Mouse (Mus musculus): Measurements from ENCODE around the gene Anapc16. TPM values are rescaled to one million over a fixed set of nuclear protein-coding genes. Genes with fewer than 3 reads are reported as not detected.
A peak's percentile ranks its signal among the peaks of the same experiment; 100 is the strongest.

The Anapc16 gene
- 84.8 and 100 TPM in 2 replicates for polyA plus RNA-seq (2012; rRNA removed)

DNA sequence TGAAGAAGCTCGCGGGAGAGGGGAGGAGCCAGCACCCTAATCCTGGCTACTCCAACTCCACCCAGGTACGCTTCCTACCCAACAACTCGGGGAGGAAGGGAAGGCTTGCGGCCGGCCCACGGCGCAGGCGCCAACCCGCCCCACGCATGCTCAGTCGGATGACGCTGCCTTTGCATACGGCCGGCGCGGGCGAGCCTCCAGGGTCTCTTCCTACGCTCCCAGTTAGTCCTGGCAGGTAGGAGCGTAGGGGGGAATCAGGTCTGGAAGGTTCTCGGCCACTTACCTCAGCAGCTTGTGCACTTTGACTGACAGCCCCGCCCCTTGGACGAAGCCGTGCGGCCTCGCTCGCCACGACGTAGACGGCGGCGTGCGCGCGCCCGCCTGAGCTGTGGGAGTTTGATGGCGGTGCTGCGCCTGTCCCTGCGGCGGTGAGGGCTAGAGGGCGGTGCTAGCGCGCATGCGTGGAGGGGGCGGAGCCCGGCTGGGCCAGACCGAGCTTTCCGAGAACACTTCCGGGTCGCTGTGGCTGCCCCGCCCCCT is at the start of gene Anapc16, which contains the start of gene Ascc1:
Anapc16 (minus strand) TSS at position 463 of the 540 bp plus-strand sequence.
Ascc1 (plus strand) TSS at position 133 of the 540 bp plus-strand sequence.
- peak within 1 kb of the TSS; percentile 91 for H3K4me3 ChIP-seq (ENCODE audit: insufficient read depth, low read depth, low read length)
- no peaks in the 10 kb centered on the region for H3K27me3 ChIP-seq (replicated peaks; ENCODE audit: control insufficient read depth, insufficient read depth, low read length)
- WGBS: under 1% methylated on average over 51 of the region's 51 CpGs
- TF ChIP-seq POLR2A (IDR thresholded peaks at IDR 0.05; ENCODE audit: low read depth, low read length) (peak; percentile 27), CTCF (conservative IDR thresholded peaks at IDR 0.05; ENCODE audit: insufficient read depth, insufficient read length, low read depth, low read length) (no peak)
- peak; percentile 97 for DNase-seq
- H3K27ac ChIP-seq (ENCODE audit: insufficient read depth, low read depth, low read length): peak within 1 kb of the TSS; percentile 100
- peaks cover 10% of the 10 kb centered on the region for H3K4me1 ChIP-seq (ENCODE audit: control insufficient read depth, insufficient read depth, low read length)
- H3K36me3 ChIP-seq (ENCODE audit: control insufficient read depth, insufficient read depth, low read length): no peaks in the 10 kb centered on the region

DNA sequence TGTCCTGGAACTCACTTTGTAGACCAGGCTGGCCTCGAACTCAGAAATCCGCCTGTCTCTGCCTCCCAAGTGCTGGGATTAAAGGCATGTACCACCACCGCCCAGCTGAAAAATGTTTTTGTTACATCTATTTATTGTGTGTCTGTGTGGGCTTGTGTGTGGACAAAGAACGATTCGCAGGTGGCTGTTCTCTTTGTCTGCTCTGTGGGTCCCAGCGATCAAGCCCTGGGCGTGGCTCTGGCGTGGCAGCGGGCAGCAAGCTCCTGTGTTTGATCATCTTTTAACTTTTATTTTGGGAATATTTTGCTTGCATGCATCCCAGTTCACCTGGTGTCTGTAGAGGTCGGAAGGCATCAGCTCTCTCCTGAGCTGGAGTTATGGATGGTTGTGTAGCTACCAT is 47.6 kb upstream of the Anapc16 start:
- Histone ChIP-seq H3K4me1 (ENCODE audit: control insufficient read depth, insufficient read depth, low read length) (no peaks in the 10 kb centered on the region), H3K27ac (ENCODE audit: insufficient read depth, low read depth, low read length) (no peak overlapping the region), H3K4me3 (ENCODE audit: insufficient read depth, low read depth, low read length) (no peak overlapping the region), H3K36me3 (ENCODE audit: control insufficient read depth, insufficient read depth, low read length) (peaks cover 2% of the 10 kb centered on the region), H3K27me3 (replicated peaks; ENCODE audit: control insufficient read depth, insufficient read depth, low read length) (no peaks in the 10 kb centered on the region)
- TF ChIP-seq POLR2A (IDR thresholded peaks at IDR 0.05; ENCODE audit: low read depth, low read length): no peak
- WGBS: 97% methylated on average over 10 of the region's 10 CpGs
- DNase-seq: no peak

DNA sequence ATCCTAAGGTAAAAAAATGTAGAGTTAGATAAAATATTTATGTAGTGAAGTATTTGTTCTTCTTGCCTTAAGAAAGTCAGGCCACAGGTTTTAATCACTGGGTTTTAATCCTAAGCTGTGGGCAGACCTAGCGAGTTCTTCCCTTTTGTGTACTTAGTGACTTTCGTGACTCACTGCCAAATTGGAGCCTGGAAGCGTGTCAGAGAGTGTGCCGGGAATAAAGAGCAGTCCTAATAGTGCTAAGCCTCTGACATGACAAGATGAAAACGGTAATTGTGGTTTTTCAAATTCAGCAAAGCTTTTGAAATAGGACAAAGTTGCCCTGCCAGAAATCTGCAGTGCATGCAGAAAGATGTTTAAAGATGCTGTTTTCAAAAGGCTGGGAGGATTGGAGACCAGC is 43.8 kb upstream of the Anapc16 start:
- no peaks in the 10 kb centered on the region for H3K27me3 ChIP-seq (replicated peaks; ENCODE audit: control insufficient read depth, insufficient read depth, low read length)
- no peak overlapping the region for H3K27ac ChIP-seq (ENCODE audit: insufficient read depth, low read depth, low read length)
- TF ChIP-seq CTCF (conservative IDR thresholded peaks at IDR 0.05; ENCODE audit: insufficient read depth, insufficient read length, low read depth, low read length) (no peak), POLR2A (IDR thresholded peaks at IDR 0.05; ENCODE audit: low read depth, low read length) (no peak)
- H3K4me3 ChIP-seq (ENCODE audit: insufficient read depth, low read depth, low read length): no peak overlapping the region
- H3K36me3 ChIP-seq (ENCODE audit: control insufficient read depth, insufficient read depth, low read length): peaks cover 2% of the 10 kb centered on the region; the same call in 1 of the 2 replicates
- 59% methylated on average over 5 of the region's 5 CpGs for WGBS
- H3K4me1 ChIP-seq (ENCODE audit: control insufficient read depth, insufficient read depth, low read length): no peaks in the 10 kb centered on the region
- DNase-seq: peak; percentile 22

DNA sequence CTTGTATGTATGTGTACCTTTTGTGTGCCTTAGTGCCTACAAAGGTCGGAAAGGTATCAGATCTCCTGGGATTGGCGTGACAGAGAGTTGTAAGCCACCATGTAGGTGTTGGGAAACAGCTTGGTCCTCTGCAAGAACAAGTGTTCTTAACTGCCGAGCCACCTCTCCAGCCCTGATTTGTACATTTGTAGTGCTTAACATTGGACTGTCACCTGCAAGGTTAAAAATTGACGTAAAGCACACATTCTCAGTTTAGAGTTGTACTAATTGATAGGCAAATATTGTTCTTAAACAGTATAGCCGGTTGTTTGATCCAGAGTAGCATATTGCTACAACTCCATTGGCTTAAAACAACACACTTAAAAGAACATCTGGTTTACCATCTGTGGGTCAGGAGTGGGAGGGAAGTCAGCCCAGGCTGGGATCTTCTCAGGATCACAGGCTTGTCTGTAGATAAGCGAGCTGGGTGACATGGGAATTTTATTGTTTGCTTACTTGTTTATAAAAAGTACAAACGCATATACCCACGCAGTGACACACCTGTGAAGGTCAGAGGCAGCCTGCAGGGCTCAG is 39.5 kb upstream of the Anapc16 start:
- H3K36me3 ChIP-seq (ENCODE audit: control insufficient read depth, insufficient read depth, low read length): no peaks in the 10 kb centered on the region
- WGBS: 74% methylated on average over 8 of the region's 8 CpGs
- no peak for TF ChIP-seq POLR2A (IDR thresholded peaks at IDR 0.05; ENCODE audit: low read depth, low read length)
- TF ChIP-seq CTCF (conservative IDR thresholded peaks at IDR 0.05; ENCODE audit: insufficient read depth, insufficient read length, low read depth, low read length): no peak
- no peaks in the 10 kb centered on the region for H3K4me1 ChIP-seq (ENCODE audit: control insufficient read depth, insufficient read depth, low read length)
- no peak overlapping the region for H3K4me3 ChIP-seq (ENCODE audit: insufficient read depth, low read depth, low read length)
- no peaks in the 10 kb centered on the region for H3K27me3 ChIP-seq (replicated peaks; ENCODE audit: control insufficient read depth, insufficient read depth, low read length)
- H3K27ac ChIP-seq (ENCODE audit: insufficient read depth, low read depth, low read length): no peak overlapping the region
- no peak for DNase-seq

DNA sequence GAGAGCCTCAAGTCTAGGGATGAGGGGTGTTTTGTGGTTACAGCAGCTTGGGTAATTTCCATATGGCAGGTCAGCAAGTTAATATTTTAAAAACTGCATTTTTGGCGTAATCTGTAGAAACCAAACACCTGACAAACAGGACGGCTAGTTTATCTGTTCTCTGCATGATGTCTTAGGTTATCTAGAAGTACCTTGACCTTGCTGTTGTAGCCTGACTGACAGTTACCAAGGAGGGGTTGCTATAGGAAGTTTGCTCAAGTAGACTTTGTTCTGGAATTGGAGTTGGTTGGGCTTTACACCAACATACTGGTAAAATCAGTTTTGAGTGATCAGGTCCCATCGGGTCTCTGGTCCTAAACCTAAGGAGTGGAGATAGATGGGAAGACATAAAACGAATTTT is 32.8 kb upstream of the Anapc16 start:
- H3K4me3 ChIP-seq (ENCODE audit: insufficient read depth, low read depth, low read length): no peak overlapping the region
- 81% methylated on average over 4 of the region's 4 CpGs for WGBS
- no peaks in the 10 kb centered on the region for H3K36me3 ChIP-seq (ENCODE audit: control insufficient read depth, insufficient read depth, low read length)
- no peak for DNase-seq
- no peak for TF ChIP-seq CTCF (conservative IDR thresholded peaks at IDR 0.05; ENCODE audit: insufficient read depth, insufficient read length, low read depth, low read length)
- TF ChIP-seq POLR2A (IDR thresholded peaks at IDR 0.05; ENCODE audit: low read depth, low read length): no peak
- H3K27ac ChIP-seq (ENCODE audit: insufficient read depth, low read depth, low read length): no peak overlapping the region
- H3K27me3 ChIP-seq (replicated peaks; ENCODE audit: control insufficient read depth, insufficient read depth, low read length): no peaks in the 10 kb centered on the region
- no peaks in the 10 kb centered on the region for H3K4me1 ChIP-seq (ENCODE audit: control insufficient read depth, insufficient read depth, low read length)

DNA sequence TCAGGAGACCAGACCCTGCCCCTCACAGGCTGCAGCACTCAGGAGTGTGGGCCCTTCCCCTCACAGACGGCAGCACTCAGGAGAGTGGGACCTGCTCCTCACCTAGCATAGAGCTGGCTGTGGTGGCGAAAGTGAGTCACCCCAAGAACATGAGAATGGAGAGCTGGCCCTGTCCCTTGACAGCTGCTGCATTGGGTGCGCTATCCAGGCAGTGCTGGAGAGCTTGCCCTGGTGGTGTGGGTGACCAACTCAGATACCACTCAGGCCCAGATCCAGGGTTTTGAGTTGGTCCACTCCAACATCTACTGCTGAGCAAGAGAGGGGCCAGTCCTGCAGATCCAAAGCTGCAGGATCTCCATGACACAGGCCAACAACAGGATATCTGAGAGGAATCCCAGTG is 31.7 kb upstream of the Anapc16 start:
- TF ChIP-seq POLR2A (IDR thresholded peaks at IDR 0.05; ENCODE audit: low read depth, low read length) (no peak), CTCF (conservative IDR thresholded peaks at IDR 0.05; ENCODE audit: insufficient read depth, insufficient read length, low read depth, low read length) (no peak)
- WGBS: 91% methylated on average over 3 of the region's 3 CpGs
- no peak for DNase-seq
- H3K4me3 ChIP-seq (ENCODE audit: insufficient read depth, low read depth, low read length): no peak overlapping the region
- no peaks in the 10 kb centered on the region for H3K4me1 ChIP-seq (ENCODE audit: control insufficient read depth, insufficient read depth, low read length)
- H3K27me3 ChIP-seq (replicated peaks; ENCODE audit: control insufficient read depth, insufficient read depth, low read length): no peaks in the 10 kb centered on the region
- no peak overlapping the region for H3K27ac ChIP-seq (ENCODE audit: insufficient read depth, low read depth, low read length)
- H3K36me3 ChIP-seq (ENCODE audit: control insufficient read depth, insufficient read depth, low read length): no peaks in the 10 kb centered on the region

DNA sequence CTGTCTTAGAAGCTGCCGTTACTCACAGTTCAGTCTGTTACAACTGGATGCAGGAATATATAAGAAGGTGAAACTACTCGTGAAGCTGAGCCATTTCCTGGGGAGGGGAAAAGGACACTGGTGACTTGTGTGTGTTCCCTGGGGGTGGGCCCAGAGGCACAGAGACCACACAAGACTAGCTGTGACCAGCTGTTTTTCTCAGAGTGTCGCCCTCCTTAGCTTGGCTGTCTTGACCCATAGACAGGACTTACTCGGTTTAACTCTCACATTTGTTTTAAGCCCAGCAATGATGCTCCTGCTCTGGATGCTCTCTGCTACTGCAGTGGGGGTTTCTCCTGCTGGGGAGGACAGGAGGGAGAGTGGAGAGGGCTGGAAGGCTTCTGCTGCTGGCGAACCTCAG is 30.1 kb upstream of the Anapc16 start:
- TF ChIP-seq POLR2A (IDR thresholded peaks at IDR 0.05; ENCODE audit: low read depth, low read length) (no peak), CTCF (conservative IDR thresholded peaks at IDR 0.05; ENCODE audit: insufficient read depth, insufficient read length, low read depth, low read length) (no peak)
- DNase-seq: no peak
- 80% methylated on average over 5 of the region's 5 CpGs for WGBS

More for the DNA sequence above, 30.1 kb upstream of the Anapc16 start:
- Histone ChIP-seq H3K36me3 (ENCODE audit: control insufficient read depth, insufficient read depth, low read length) (no peaks in the 10 kb centered on the region), H3K27ac (ENCODE audit: insufficient read depth, low read depth, low read length) (no peak overlapping the region), H3K4me1 (ENCODE audit: control insufficient read depth, insufficient read depth, low read length) (peaks cover 8% of the 10 kb centered on the region), H3K4me3 (ENCODE audit: insufficient read depth, low read depth, low read length) (no peak overlapping the region), H3K27me3 (replicated peaks; ENCODE audit: control insufficient read depth, insufficient read depth, low read length) (no peaks in the 10 kb centered on the region)
